Mouse (Mus musculus): ENCODE data around the gene Ankzf1.

DNA sequence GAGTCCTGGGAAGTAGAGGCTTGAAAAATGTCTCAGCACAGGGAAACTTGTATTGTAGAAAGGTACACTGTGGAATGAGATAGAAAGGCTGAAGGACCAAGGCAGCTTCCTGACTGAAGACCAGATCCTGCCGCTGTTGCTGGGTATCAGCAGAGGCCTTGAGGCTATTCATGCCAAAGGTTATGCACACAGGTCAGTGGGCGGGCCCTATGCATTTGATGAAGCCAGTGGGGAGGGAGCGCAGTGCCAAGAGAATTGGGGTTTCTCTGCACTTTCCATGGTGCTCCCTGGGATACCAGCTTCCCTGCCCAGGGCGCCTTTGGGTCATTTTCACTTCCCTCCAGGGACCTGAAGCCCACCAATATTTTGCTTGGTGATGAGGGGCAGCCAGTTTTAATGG lies 20.6 kb downstream of the Ankzf1 start:
- TF ChIP-seq CTCF (IDR thresholded peaks at IDR 0.05; ENCODE audit: low read depth, low read length): no peak
- no peak for TF ChIP-seq POLR2A (IDR thresholded peaks at IDR 0.05; ENCODE audit: insufficient read depth, low read length)
